Mouse (Mus musculus) intestine, embryonic 16.5 days (tissue): ENCODE measurements around the gene Ddr1. TPM values are rescaled to one million over a fixed set of nuclear protein-coding genes. Genes with fewer than 3 reads are reported as not detected.

Experiments
- ATAC-seq: fragments of 200-750 bp; cut with Nextera tagmentation; 2 replicates; pipeline ENCODE4 v1.8.0; 2017; ENCODE audit warnings: moderate TSS enrichment, moderate library complexity
- H3K27ac ChIP-seq: fragments of 300-500 bp; sonication (generic); 2 replicates; pipeline ENCODE4 v1.5.1; 2014; ENCODE audit warnings: mild to moderate bottlenecking, low read length
- H3K27me3 ChIP-seq: fragments of 300-500 bp; sonication (generic); replicated peaks from 2 replicates; pipeline ENCODE4 v1.6.1; 2014; ENCODE audit warnings: low read length, control low read depth, mixed read lengths; ENCODE audit not compliant: control insufficient read depth, insufficient read depth
- H3K36me3 ChIP-seq: fragments of 300-500 bp; sonication (generic); 2 replicates; pipeline ENCODE4 v1.6.1; 2014; ENCODE audit warnings: low read length, control low read depth; ENCODE audit not compliant: control insufficient read depth, insufficient read depth
- H3K4me1 ChIP-seq: fragments of 300-500 bp; sonication (generic); 2 replicates; pipeline ENCODE4 v1.6.1; 2014; ENCODE audit warnings: low read length, control low read depth, mixed read lengths; ENCODE audit not compliant: control insufficient read depth, insufficient read depth
- H3K4me2 ChIP-seq: fragments of 300-500 bp; sonication (generic); 2 replicates; pipeline ENCODE4 v1.6.1; 2014; ENCODE audit warnings: low read depth, low read length, control low read depth
- H3K4me3 ChIP-seq: fragments of 300-500 bp; sonication (generic); 2 replicates; pipeline ENCODE4 v1.5.1; 2014; ENCODE audit warnings: mild to moderate bottlenecking, low read length
- H3K9ac ChIP-seq: fragments of 300-500 bp; sonication (generic); 2 replicates; pipeline ENCODE4 v1.6.1; 2014; ENCODE audit warnings: low read depth, low read length
- H3K9me3 ChIP-seq: fragments of 300-500 bp; sonication (generic); 2 replicates; pipeline ENCODE4 v1.6.1; 2016; ENCODE audit warnings: low read length, control low read depth; ENCODE audit not compliant: control insufficient read depth
- WGBS: fragments of 180-500 bp; shearing (Covaris S2); extraction: QIAGEN DNeasy Blood & Tissue Kit; methylation state at CpG from one replicate; pipeline ENCODE4 v1.1.7; 2014; 5-methylcytosine and 5-hydroxymethylcytosine counted together
- polyA plus RNA-seq: library from polyadenylated mRNA; unstranded; fragments of >200 nt; fragmentation: Nextera tagmentation; extraction: Ambion mirVana; gene quantifications from 2 replicates; pipeline ENCODE4 v1.2.1, GENCODE M21; 2015

Gene Ddr1
- polyA plus RNA-seq, 1 experiment from 2014 or later = 54.1 TPM

DNA sequence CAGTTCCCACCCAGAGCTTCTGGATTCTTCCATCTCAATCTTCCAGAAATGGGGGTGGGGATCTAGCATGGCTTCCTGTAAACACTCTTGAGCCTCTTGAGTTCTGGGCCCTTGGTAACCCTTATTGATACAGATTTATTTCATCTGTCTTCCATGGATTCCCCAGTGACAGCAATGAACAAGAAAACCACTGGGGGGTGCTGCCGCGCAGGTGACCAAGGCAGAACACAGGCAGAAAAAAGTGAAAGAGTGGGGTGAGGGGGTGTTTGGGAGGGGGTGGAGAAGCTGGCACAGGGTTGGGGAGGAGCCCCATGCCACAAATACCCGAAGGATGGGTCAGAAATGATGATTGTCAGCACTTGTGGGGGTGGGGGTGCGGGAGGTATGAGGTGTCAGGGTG lies 1.4 kb upstream of the Ddr1 start:
- WGBS = 31% methylated on average over 4 of the region's 4 CpGs
- peak overlapping the region; percentile 95; the same call in 1 of the 2 replicates for H3K27ac ChIP-seq
- ATAC-seq = no peak

DNA sequence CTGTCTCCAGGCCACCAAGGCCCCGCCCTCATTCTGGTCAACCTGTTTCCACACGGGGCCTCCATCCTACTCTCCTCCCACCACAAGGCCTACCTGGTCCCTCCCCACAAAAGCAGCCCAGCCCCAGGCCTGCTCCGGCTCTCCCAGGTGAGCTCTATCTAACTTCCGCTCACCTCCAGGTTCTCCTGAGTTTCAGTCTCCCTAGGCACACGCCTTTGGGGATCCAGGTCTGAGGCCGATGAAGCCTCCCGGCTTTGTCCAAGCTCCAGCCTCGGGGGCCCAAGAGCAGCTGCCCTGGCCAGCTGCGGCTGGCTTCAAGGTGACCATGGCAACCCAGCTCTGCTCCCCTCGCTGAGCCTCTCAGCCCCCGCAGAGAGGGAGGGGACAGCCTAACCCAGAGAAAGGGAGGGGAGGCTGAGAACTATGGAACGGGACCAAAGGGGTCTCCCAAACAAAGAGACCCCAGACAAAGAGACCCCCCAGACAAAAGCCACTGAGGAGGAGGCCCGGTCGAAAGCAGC lies 610 bp downstream of the Ddr1 start:
- Histone ChIP-seq H3K4me3 (peak overlapping the region; percentile 47), H3K4me1 (peaks cover 48% of the 10 kb centered on the region), H3K9me3 (no peaks in the 10 kb centered on the region), H3K27ac (peak overlapping the region; percentile 95), H3K36me3 (no peaks in the 10 kb centered on the region), H3K9ac (peak overlapping the region; percentile 71), H3K27me3 (no peaks in the 10 kb centered on the region), H3K4me2 (peak overlapping the region; percentile 70)
- peak; percentile 8; the same call in 1 of the 2 replicates for ATAC-seq
- WGBS = 3% methylated on average over 14 of the region's 14 CpGs

More for the DNA sequence above, 1.4 kb upstream of the Ddr1 start:
- no peaks in the 10 kb centered on the region for H3K9me3 ChIP-seq
- H3K36me3 ChIP-seq = no peaks in the 10 kb centered on the region
- no peak overlapping the region for H3K4me3 ChIP-seq
- no peaks in the 10 kb centered on the region for H3K27me3 ChIP-seq
- no peak overlapping the region for H3K4me2 ChIP-seq
- H3K4me1 ChIP-seq = peaks cover 44% of the 10 kb centered on the region
- no peak overlapping the region for H3K9ac ChIP-seq

DNA sequence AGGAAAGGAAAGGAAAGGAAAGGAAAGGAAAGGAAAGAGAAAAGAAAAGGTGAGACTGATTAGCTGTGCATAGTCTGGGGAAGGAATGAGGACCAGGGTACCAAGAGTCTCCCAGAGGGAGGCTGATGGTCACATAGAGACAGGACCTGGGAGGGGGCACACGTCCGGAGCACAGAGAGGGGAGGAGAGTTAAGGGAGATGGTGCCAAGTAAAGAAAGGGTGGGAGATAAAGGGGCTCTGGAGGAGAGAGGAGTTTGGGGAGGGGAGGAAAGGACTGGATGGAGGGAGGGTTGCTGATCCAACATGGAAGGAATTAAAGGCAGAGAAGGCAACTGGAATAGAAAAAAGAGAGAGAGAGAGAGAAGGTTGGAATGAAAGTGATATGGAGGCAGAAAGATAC lies 1.4 kb downstream of the Ddr1 start:
- Histone ChIP-seq H3K27ac (peak overlapping the region; percentile 49), H3K4me1 (peaks cover 55% of the 10 kb centered on the region), H3K4me3 (peak overlapping the region; percentile 15; the same call in 1 of the 2 replicates), H3K27me3 (no peaks in the 10 kb centered on the region), H3K4me2 (peak overlapping the region; percentile 85; the same call in 1 of the 2 replicates), H3K9me3 (no peaks in the 10 kb centered on the region), H3K9ac (no peak overlapping the region), H3K36me3 (no peaks in the 10 kb centered on the region)
- whole genome bisulfite sequencing = 35% methylated on average over 2 of the region's 2 CpGs
- no peak for ATAC-seq

- peak overlapping the region; percentile 67 for H3K4me3 ChIP-seq
- peak overlapping the region; percentile 85 for H3K4me2 ChIP-seq
- peak overlapping the region; percentile 97 for H3K27ac ChIP-seq
- WGBS = 23% methylated on average over 4 of the region's 4 CpGs
- no peaks in the 10 kb centered on the region for H3K36me3 ChIP-seq
- ATAC-seq = no peak
- H3K27me3 ChIP-seq = no peaks in the 10 kb centered on the region
- H3K9me3 ChIP-seq = no peaks in the 10 kb centered on the region
- H3K4me1 ChIP-seq = peaks cover 60% of the 10 kb centered on the region
- H3K9ac ChIP-seq = peak overlapping the region; percentile 77
Measured at GRCm38 (mm10) chr17:35702605-35703004, 1.8 kb downstream of the Ddr1 start.

- Histone ChIP-seq H3K4me2 (peak overlapping the region; percentile 85), H3K9me3 (no peaks in the 10 kb centered on the region), H3K4me3 (peak overlapping the region; percentile 67), H3K27ac (peak overlapping the region; percentile 97), H3K27me3 (no peaks in the 10 kb centered on the region), H3K4me1 (peaks cover 66% of the 10 kb centered on the region), H3K36me3 (no peaks in the 10 kb centered on the region), H3K9ac (peak overlapping the region; percentile 77)
- ATAC-seq = peak; percentile 34
- 3% methylated on average over 16 of the region's 16 CpGs for WGBS
Measured at GRCm38 (mm10) chr17:35701978-35702461, 2.4 kb downstream of the Ddr1 start.

- no peaks in the 10 kb centered on the region for H3K36me3 ChIP-seq
- no peaks in the 10 kb centered on the region for H3K27me3 ChIP-seq
- H3K9ac ChIP-seq = peak overlapping the region; percentile 77
- peaks cover 72% of the 10 kb centered on the region for H3K4me1 ChIP-seq
- peak overlapping the region; percentile 67 for H3K4me3 ChIP-seq
- no peaks in the 10 kb centered on the region for H3K9me3 ChIP-seq
- peak overlapping the region; percentile 85 for H3K4me2 ChIP-seq
- ATAC-seq = no peak
- 3% methylated on average over 16 of the region's 16 CpGs for WGBS
- peak overlapping the region; percentile 97 for H3K27ac ChIP-seq
Measured at GRCm38 (mm10) chr17:35701203-35701977, 3.0 kb downstream of the Ddr1 start.

DNA sequence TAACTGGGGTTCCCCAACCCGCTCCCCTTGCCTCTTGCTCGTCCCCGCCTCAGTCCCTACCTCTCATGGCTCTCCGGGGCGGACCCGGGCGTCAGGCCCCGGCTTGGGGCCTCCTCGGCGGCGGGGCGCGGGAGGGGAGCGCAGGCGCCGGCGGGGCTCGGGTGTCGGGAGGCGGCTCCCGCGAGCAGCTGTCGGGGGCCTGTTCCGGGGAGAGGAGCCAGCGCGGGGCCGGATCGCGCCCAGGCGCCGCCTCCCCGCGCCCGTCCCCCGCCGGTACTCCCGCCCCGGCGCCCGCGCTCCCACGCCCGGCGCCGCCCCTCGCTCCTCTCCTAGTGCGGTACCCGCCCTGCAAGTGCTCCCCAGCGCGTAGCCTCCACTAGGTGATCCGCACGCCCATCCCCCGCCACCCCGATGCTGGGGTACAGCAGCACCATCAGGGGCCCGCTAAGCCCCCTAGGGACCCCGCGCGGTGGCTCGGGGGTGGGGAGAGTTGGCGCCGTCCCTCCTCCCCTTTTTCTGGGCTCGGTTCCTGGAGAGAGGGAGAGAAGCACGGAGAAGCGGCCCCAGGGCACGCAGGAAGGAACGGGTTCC lies 4.0 kb downstream of the Ddr1 start:
- Histone ChIP-seq H3K4me2 (peak overlapping the region; percentile 85), H3K27ac (peak overlapping the region; percentile 97), H3K4me3 (peak overlapping the region; percentile 67), H3K9ac (peak overlapping the region; percentile 77), H3K9me3 (no peaks in the 10 kb centered on the region), H3K4me1 (peaks cover 68% of the 10 kb centered on the region), H3K36me3 (0 out of 2 replicates have a peak, but pooled peaks cover 1% of the 10 kb centered on the region), H3K27me3 (no peaks in the 10 kb centered on the region)
- under 1% methylated on average over 64 of the region's 66 CpGs for WGBS
- peak; percentile 68 for ATAC-seq

DNA sequence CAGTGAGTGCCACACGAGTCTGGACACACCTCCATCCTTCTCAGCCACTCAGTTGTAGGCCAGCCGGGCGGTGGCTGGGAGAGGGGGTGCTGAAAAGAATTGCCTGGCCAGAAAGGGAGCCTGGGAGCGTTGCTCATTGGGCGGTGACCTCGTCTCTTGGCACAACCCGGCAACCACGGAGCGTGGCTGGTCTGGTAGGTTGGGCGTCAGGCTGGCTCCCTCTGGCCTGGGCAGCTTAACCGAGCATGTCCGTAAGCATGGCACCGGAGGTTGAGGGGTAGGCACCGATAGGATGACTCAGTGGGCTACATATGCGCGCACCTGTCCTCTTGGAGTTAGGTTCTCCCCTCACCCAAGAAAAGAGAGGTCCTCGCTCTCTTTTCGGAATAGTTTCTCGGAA lies 4.5 kb downstream of the Ddr1 start:
- peak overlapping the region; percentile 85 for H3K4me2 ChIP-seq
- H3K9ac ChIP-seq = peak overlapping the region; percentile 77
- no peaks in the 10 kb centered on the region for H3K9me3 ChIP-seq
- H3K4me1 ChIP-seq = peaks cover 64% of the 10 kb centered on the region
- H3K27ac ChIP-seq = peak overlapping the region; percentile 97
- 0 out of 2 replicates have a peak, but pooled peaks cover 4% of the 10 kb centered on the region for H3K36me3 ChIP-seq
- no peaks in the 10 kb centered on the region for H3K27me3 ChIP-seq
- ATAC-seq = peak; percentile 17
- 2% methylated on average over 19 of the region's 19 CpGs for WGBS
- H3K4me3 ChIP-seq = peak overlapping the region; percentile 67

DNA sequence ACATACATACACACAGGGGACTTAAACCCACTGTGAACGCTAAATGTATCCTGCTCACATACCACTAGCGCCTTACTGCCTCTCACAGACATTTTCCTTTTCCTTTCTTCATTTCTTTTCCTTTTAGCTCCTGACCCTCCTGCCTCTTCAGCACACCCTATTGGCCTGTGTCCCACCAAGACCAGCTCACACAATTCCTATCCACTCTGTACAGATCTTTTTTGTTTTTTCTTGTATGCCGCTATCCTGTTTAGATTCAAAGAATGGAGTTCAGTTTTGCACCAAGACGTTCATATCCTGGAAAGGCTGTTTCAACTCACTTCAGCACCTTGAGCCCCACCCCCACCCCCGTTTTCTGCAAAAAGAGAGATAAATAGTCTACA lies 5.9 kb downstream of the Ddr1 start:
- H3K27ac ChIP-seq = peak overlapping the region; percentile 80
- no peak for ATAC-seq
- peaks cover 6% of the 10 kb centered on the region; the same call in 1 of the 2 replicates for H3K36me3 ChIP-seq
- H3K9ac ChIP-seq = peak overlapping the region; percentile 53; the same call in 1 of the 2 replicates
- peaks cover 49% of the 10 kb centered on the region for H3K4me1 ChIP-seq
- no peaks in the 10 kb centered on the region for H3K27me3 ChIP-seq
- H3K9me3 ChIP-seq = no peaks in the 10 kb centered on the region
- peak overlapping the region; percentile 80 for H3K4me2 ChIP-seq
- WGBS = 31% methylated on average over 5 of the region's 5 CpGs
- peak overlapping the region; percentile 44 for H3K4me3 ChIP-seq
